Mouse (Mus musculus) heart, postnatal 4 days (tissue): ENCODE measurements at regions not wholly inside any gene's neighbourhood (a gene's known extent, or its start where the extent isn't known, plus 50 kb on each side); places are given as distances from the start of the nearest gene placed in this dataset.

Source experiments
- DNase-seq: peaks from one replicate; pipeline ENCODE4 v3.0.0; 2021

DNA sequence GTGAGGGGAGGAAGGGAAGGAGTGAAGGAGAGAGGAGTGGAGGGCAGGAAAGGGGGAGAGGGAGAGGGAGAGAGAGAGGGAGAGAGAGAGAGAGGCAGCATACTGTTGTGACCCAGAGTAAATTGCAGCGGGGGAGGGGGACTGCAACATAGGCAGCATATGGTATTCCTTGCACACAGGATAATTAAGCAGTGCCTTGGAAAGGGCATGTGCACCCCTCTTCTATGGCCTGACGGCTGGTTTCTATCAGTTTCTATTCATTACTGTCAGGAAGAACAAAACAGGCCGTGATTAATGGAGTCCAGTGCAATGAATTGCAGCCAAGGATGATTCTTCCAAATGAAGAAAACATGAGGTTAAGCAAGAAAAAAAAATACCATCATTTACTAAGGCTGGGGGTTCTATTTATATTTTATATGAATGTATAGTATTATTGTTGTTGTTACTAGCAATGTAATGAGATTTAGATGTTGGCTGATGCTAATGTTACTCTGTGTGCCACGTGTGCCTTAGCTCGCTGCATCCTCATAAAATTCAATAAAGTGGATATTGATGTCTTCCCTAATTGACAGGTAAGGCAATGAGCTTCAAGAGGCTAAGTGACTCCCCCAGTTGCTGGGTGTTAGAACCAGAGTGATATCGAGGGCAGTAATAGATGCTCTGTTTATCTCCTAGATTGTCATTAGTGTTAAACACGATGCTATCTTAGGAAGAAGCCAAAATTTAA, 181.3 kb downstream of the Gm19935 start:
- DNase-seq, result no peak

DNA sequence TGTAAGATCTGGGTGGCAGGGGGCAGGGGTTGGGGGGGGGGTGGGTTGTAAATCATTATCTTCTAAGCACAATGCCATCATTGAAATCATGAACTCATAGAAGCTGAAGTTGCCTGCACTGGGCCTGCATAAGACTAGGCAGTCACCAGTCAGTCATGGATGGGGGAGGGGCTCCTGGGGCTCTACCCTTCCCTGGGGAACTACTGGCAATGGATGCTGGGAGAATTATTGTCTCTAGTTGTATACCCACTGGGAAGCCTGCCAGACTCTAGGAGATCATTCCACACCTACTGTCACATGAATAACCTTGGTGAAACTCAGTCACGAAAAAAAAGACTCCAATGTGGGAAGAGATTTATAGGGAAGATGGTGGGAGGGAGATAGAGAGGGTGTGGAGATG, 186.4 kb downstream of the Gm19935 start:
- DNase-seq, result peak; percentile 37

DNA sequence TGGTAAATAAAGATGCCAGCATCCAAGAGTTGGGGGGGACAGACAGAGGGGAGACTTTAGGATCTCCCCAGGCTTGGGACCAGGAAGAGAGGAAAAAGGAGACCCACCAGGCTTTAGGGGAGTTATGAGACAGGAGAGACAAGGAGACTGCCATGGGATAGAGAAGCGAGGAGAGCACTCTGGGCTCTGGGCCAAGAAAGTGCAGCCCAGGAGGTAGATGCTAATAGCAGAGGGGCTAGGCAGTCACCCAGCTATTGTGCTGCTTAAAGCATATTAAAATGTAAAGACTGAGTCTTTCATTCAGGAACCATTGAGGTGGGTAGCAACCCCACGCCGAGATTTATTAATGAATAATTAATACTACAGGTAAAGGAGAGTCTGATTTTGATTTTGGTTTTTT, 208.8 kb downstream of the Gm19935 start:
- DNase-seq, result no peak

DNA sequence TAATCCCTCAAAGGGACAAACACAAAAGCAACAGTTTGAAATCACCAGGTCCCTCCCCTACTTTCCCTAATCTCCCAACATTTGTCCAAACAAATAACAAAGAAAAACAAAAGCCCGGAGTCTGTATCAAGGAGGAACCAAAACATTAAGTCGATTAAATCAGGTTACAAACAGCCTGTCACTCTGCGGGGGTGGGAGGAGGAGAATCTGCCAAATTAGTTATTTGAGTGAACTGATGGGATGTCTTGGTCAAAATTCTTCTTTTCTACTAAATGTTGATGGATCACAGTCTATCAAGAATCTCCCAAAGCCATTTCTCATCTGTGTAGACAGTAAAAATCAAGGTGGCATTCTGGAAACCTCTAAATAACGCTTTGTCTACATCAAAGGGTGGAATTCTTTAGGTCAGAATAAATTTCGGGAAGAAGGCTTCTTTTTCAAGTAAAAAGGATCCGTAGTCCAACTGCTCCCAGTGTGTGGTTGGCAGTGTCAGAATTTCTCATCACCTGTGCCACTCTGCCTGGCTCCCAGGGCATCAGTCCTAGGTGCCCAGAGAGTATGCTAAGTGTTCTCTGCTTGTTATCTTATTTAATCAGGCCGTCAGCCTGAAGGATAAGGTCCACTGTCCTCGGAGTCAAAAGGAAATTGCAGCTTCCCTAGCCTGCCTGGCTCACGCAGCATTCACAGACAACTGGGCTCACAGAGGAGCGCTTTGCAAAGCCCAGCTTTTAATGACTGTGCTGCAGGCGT, 216.1 kb downstream of the Gm19935 start:
- DNase-seq, result no peak

DNA sequence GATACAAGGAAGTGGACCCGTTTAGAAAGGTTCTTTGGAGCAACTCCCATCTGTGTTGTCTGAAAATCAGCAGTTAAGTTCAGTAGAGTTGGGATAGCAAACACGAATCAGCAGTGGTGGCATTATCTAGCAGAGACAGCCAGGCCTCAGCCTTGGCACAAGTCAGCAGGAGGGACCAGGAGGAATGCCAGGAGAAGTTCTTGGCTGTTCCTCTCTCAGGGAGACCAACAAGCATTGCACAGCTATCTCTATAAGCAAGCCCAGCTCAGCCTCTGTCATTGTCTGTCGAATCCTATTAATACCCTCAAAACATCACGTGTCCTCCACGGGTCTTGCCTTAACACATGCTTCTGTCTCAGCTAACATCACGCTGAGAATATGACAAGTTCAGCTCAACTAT, 219.8 kb downstream of the Gm19935 start:
- peak; percentile 44 for DNase-seq

DNA sequence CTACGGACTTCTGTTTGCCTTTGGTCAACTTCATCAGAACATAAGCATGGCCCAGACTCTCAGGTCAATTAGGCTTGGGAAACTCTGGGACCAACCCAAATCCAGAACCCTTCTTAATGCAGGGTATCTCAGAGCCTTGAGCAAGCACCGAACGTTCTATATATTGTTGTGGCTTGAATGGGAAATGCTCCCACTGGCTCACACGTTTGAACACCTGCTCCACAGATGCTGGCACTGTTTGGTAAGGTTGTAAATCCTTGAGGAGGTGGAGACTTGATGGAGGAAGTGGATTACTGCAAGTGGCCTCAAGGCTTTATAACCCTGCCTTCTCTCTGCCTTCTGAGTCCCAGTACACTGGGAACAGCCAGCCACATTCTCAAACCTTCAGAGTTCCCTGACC, 231.3 kb upstream of the Tox3 start:
- DNase-seq, result no peak

DNA sequence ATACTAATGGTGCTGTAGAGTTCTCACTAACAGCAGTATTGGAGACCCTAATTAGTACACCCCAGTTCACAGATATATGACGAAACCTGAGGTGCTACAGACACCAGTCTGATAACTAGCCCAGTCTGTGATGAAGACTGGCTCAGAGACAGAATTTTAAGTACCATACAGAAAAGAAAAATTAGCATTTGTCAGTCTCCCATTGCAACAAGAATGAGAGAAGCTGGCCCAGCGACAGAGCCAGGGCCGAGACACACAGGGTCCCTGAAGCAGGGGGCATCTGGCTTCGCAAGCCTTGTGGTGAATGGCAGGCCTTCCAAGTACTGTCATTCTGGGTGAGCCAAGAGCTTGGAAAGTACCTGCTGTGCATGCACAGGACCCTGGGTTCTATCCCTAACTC, 228.8 kb upstream of the Tox3 start:
- no peak for DNase-seq

DNA sequence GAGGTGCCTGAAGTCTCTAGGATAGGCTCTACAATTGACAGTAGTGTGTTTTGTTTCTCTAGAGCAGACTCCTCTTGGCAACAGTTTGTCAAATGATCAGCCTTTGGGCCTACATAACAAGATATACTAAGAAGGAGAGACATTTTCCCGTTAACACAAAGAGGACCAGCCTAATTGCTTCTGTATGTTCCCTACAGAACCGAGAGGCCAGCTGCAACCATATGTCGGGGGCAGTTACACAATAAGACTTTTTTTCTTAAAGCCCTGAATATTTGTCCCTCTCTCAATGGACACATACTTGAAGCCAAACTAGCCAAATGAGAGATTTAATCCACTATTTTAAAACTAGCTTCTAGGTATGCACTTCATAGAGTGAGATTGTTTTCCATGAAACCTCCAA, 226.5 kb upstream of the Tox3 start:
- no peak for DNase-seq

DNA sequence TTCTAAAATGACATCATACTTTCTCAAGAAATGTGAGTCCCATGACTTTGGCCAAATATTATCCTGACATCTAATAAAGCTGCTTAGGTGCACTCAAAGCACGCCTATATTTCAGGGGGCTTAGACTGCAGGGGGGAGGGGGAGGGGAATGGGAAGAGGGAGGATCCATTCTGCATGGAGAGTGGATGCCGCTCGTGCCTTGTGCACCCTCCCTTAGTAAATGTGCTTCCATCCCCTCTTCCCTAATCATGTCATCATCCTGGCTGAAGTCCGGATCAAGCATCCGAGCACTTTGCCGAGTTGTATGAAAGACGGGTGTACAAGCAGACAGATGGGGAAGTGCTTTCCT, 207.9 kb upstream of the Tox3 start:
- DNase-seq, result no peak

DNA sequence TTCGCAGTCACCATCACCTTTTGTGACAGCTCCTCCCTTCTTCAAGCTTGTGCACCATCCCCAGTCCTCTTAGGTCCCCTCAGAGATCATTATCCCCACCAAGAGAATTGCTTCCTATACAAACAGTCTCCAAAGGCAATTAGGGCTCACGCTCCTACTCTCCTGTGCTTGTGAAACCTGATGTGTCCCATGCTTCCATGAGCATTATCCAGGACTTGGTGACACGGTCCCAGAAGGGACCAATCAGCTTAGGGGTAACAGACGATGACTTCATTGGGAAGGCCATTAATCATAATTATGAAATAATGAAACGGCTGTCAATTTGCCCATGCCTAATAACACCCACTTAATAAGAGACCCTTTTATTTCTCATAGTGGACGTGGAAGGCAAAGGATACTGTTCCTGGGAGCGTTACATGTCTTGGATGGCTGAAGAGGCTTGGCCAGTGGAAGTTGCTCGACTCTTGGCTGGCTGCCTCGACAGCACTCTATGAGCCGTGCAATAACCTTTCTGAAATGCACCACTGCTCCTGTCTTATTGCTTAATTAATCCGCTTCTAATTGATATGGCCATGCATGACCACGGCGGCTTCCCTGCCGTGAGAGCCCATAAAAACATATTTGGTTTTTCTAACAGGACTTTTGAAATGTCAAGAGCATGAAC, 207.4 kb upstream of the Tox3 start:
- no peak for DNase-seq

DNA sequence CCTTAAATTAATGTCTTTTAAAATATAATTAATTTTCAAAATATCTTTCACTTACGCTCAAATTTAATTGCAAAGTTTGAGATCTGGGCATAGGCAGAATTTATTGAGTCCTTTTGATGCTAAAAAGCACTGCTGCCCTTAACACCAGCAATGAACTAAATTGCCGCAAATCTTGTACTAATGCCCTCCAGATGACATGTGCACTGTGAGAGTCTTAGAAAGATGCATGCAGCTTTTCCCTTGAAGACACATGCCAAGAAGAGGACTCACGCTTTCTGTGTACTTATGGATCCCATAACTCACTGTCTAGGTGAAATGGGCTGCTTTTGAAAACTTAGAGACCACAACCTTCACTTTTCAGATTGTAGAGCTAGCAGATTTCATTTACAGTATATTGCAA, 199.1 kb upstream of the Tox3 start:
- no peak for DNase-seq

DNA sequence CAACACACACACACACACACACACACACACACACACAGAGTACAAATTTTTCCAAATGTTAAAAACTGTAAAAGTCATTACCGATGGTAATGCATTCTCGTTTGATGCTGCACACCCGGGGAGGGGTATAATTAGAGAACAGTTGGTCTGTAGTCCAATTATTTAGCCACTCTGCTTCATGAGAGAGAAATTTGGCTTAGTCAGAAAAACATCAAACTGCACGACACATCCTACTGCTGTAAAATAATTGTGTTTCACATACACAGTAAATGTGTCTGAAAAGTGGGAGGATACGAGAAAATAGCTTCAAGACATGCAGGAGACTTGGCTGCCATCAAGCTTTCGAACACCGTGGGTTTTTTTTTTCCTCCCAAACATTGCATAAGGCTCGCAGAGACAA, 194.5 kb upstream of the Tox3 start:
- no peak for DNase-seq

DNA sequence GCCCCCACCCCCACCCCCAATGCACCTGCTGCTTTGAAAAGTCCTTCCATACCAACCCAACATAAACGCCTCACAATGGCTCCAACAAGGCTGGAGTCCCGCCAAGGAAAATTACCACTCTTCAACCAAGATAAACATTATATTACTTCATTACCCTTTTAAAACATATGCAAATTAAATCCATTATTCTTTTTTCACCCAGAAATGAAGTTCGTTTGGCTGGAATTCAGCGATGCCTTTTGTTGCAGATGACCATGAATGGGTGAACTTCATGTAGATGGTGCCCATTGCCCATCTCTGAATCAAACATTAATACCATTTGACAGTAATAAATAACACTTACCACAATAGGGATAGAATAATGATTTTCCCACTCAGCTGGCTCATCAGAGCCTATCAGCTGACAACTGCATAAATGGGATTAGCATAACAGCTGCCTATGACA, 188.1 kb upstream of the Tox3 start:
- DNase-seq, result no peak

DNA sequence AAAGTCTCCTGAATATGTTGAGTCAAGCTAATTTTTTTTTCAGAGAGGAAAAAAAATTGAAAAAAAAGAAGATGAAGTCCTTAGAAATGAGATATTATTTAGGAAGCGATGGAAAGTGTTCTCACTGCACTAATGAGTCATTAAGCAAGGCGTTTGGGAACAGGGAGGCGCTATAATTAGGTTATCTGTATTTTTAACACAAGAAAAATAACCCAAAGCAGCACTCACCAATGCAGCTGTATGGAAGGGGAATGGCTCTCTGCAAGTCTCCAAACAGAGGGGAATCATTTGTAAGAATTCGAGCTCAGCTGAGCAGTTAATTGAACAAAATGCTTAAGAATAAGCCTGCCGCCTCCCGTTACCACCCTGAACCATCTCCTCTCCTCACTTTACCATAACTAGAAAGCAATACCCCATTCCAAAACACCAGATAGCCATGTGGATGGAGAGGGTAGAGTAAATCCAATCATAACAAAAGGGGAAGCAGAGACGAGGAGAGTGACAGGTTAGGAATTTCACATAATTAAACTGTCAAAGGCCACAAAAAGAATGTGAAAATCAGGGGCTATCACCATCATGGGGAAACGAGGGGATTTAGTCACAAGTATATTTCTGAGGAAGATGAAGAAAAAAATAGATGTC, 187.5 kb upstream of the Tox3 start:
- no peak for DNase-seq

DNA sequence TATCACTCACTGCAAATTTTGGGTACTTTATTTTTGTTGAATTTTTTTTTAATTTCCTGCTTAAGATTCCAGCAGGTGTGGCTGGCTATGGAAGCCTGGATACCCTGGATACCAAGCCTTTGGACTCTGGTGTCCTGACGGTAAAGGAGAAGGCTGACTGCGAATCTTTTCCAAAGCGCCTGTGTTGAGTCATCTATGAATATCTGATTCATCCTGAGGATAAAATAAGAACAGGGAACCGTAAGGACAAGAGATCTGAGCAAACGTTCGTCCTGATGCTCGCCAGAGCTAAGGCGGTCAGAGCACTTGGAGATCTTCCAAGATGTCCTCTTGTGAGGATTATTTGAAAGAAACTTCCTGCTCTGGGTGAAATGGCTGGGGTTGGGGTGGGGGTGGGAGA, 173.2 kb upstream of the Tox3 start:
- DNase-seq, result no peak

DNA sequence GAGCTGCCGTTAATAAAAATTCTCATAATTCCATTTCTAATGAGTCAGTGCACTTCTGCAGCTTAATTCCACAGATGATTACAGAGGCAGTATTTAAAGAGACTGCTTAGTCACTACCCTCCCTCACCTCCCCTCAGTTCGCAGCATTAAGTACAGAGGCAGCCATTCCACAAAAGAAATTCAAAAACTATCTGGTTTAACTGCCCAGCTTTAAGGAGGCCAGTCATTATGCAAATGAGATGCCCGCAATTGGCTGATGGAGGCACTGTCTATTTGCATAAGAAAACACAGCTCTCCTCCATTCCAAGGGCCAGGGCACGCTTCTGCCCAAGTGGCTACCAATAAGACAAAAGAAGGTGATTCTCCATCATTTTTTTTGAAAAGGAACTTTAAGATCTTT, 172.0 kb upstream of the Tox3 start:
- no peak for DNase-seq

DNA sequence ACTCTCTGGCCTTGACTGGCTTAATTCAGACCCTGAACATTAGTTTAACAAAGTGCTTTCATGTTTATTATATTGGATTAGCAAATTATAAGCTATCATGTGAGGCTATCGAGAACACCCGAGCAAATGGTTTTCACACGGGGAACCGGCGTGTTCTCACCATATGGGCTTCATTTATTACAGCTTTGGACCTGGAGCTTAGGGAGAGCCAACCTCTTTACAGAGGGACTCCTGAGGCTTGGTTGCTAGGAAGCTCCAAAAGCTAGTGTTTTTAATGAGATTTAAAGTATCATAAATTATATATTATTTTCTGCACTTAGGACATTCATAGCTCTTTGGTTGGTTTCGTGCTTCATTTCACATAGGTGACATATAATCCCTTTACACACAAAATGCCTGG, 171.4 kb upstream of the Tox3 start:
- no peak for DNase-seq

DNA sequence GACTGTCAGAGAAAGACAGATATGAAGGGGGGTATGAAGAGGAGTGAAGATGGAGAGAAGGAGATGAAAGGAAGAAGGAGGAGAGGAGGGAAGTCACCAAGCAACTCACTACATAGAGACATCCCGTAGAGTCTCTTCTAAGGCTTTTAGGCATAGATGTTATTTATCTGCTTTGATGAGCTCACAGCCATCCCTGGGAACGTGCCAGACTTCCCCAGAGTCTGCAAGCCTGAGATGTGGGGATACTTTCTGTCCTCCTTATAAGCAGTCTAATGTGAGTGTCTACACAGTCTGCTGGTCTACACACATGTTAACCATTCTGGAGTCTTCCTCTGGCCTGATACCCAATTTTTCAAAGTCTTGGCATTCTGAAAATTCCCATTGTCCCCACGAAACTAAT, 166.0 kb upstream of the Tox3 start:
- no peak for DNase-seq

DNA sequence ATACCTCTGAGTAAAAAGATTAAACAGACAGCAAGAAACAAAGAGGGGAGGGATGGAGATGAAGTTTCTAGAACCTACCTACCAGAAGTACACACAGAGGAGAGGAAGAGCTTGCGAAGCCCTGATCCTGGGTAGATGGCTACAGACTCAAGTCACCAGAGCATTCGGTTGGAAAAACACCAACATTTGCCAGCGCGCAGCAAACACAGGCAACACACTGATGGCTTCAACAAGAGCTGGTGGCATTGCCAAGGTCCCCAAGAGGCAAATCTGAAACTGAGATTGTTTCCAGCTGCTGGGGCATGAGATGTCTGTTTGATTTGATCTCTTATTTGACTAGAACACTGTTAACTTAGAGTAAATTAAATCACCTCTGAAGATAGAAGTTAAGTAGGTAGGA, 165.5 kb upstream of the Tox3 start:
- DNase-seq, result no peak

DNA sequence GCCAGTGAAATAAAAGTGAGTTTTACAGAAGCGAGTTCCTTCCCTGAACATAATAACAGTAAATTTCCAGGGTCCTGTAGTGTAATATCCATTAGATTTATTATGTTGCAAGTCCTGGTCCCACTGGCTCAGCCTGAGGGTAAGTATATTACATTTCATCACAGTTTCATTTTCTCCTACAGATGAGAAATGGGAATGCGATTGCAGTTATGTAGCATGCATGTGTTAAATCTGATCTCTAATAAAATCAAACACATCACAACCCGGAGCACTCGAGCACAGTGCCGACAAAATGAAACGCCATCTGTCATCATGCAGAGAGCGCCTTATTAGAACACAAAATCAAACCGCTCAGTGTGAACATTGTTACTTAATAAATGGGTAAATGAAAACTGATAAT, 165.0 kb upstream of the Tox3 start:
- DNase-seq, result no peak

DNA sequence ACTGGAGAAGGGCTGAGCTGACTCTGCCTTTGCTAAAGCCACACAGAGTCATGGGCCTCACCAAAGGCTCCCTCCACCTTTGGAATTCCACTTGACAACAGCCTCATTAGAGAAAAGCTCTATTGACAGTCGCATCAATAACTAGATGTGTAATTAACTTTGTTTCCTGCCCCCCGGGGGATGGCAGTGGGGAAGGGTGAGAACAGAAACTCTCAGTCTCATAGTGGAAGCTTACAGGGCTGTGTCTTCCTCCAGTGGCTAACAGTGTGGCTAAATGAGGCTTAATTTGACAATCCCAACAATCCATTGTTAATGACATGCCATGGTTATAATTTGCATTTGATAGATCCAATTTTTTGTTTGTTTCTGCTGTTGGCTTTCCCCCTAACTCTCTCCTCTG, 164.5 kb upstream of the Tox3 start:
- DNase-seq, result no peak

DNA sequence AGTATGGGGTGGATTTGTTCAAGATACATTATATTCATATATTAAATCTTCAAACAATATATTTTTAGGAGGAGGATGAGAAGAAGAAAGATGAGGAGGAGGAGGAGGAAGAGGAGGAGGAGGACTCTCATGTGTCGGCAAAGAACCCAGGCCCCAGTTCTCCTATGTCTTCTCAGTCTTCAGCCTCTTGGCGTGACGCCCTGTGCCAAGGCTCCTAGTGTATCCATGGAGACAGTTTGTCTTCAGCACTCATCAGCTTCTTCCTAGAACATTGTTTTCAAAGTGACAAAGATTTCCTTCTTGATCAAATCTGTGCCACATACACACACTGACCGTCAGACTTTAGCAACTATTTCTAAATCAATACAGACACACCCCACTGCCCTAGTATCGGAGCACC, 156.4 kb upstream of the Tox3 start:
- no peak for DNase-seq

DNA sequence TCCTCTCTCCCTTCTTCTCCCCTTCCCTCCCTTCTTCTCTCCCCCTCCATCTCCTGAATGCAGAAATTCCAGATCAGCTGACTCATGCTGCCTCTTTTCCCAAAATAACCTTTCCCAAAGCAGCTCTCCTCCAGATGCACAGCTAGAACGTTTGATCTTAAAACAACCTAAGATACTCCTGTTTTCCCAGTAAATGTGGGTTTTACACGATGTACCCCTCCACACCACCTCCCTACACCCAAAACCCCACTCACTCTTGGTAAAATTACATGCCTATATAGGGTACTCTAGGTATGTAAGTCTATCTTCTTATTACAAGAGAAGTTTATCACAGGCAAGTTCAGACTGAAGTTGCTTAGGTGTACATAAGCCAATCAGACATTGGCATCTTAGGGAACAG, 155.2 kb upstream of the Tox3 start:
- DNase-seq, result no peak

DNA sequence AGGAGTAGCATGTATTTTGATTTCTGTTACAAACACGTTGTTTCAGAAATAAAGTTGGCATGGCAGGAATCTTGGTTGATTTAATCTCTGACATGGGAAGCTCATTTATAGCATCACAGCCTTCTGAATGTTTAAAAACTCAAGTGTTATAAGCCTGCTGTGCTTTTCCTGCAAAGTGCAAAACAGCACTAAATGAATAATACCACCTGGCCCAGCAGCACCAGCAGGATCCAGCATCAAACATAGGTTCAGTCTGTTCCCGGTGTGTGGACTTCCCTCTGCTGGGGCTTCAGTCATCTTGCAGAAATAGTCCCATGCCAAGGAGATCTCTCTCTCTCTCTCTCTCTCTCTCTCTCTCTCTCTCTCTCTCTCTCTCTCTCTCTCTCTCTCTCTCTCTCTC, 154.7 kb upstream of the Tox3 start:
- DNase-seq, result no peak
